Mouse (Mus musculus): ENCODE measurements at regions not wholly inside any gene's neighbourhood (a gene's known extent, or its start where the extent isn't known, plus 50 kb on each side); places are given as distances from the start of the nearest gene placed in this dataset.

GRCm38 (mm10) chr6:100052955-100053795, 234.1 kb downstream of the Rybp start:
- intact Hi-C loops (cut with DNase I), result no loop called here

- intact Hi-C loops (cut with DNase I), result no loop called here
Observed at GRCm38 (mm10) chr6:100052406-100052805, 234.9 kb downstream of the Rybp start.

GRCm38 (mm10) chr6:100049036-100049435, 238.2 kb downstream of the Rybp start:
- intact Hi-C loops (cut with DNase I), result no loop called here

DNA sequence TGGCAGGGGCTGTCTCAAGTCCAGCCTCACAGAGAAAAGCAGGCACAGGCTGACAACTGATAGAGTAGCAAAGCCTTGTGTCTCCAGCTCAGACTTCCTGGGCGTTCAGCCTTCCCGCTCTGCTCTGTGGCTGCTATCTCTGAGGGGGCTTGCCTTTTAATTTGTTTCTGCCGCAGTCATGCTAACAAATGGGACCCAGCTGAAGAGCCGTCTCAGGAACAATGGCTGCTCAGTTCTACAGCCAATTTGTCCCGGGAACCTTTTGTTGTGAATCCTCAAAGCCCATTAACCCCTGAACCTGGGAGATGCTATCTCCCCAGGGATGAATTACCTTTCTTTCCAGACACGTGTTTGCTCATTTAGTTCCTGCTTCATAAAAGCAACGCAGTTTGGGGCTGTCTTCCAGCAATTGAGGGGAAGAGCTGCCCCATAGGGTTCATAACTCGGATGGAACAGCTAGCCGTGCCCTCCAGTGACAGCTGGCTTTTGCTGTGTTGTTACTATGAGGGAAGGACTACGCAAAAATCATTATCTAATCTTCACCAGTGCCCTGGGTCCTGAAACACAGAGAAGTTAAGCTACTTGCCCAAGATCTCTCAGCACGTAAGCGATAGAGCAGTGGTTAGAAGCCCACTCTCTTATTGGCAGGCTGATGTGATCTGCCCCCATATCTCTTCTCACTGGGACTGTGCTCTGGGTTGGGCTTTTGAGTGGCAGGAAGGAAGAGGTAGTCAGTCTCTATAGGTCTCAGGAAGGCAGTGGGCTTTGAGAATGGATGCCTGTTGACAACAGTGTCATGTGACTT, 240.9 kb downstream of the Rybp start:
- intact Hi-C loops (cut with DNase I), result no loop called here

DNA sequence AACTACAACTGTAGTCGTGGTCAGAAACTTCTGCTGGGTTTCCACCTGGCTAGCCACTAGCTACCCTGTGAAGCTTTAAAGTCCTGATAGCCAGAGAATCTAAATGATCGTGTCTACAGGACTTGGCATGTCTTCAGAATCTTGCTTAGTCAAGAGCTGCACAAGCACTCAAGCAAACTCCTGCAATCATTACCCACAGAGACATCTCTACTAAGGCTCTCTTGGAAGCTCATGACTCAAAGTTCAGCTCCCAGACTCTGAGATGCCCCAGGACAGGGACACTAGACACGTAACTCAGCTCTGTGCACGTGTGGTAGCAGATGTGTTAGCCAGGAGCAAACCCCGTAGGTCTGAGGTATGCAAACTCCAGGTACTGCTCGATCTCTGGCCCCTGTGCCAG, 242.2 kb downstream of the Rybp start:
- intact Hi-C loops (cut with DNase I), result no loop called here

- intact Hi-C loops (cut with DNase I), result no loop called here
Observed at GRCm38 (mm10) chr6:100041161-100041560, 246.1 kb downstream of the Rybp start.

DNA sequence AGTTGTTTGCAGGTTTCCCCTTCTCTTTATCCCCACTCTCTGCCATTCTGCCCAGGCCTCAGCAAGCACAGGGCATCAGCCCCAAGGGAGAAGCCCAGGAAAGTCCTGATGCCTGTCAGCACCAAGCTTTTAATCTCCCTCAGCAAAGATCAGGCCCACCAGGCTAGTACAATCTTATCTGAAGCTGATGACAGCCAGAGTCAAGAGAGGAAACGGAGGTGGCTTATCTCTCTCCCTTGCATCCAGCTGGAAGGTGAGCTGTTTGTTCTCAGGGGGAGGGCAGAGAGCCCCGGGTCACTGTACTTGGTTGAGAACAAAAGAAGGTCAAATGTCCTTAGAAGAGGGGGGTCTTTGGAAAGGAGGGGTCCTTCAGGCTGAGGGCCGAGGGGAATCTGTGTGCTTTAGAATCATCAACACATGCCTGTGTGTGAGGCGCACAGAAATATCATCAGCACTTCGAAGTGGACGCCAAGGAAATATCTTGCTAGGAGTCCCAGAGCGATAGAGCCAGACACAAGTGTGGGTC, 246.8 kb downstream of the Rybp start:
- intact Hi-C loops (cut with DNase I), result no loop called here

GRCm38 (mm10) chr6:100032701-100033100, 254.6 kb downstream of the Rybp start:
- intact Hi-C loops (cut with DNase I), result no loop called here

DNA sequence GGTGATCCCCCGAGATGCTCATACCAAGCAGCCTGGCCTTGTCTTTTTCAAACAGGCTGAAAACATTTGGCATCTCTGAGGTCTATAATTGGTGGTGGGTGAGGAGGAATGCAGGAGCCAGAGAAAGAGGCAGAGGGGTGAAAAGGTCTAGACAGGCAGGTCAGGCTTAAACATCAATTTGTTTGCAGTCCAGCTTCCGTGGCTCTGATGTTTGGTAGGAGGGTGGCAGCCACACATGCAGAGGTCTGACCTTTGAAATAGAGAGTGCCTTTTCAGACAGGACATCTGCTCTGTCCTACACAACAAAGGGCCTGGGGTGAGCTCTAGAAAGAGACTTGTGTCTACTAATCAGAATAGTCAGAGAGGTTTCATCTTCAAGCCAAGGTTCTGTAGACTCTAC, 256.8 kb downstream of the Rybp start:
- intact Hi-C loops (cut with DNase I), result no loop called here

GRCm38 (mm10) chr6:100030010-100030409, 257.3 kb downstream of the Rybp start:
- intact Hi-C loops (cut with DNase I), result no loop called here

GRCm38 (mm10) chr6:100027524-100027923, 259.8 kb downstream of the Rybp start:
- intact Hi-C loops (cut with DNase I), result no loop called here

GRCm38 (mm10) chr6:100025531-100025951, 261.7 kb downstream of the Rybp start:
- intact Hi-C loops (cut with DNase I), result no loop called here

GRCm38 (mm10) chr6:100023434-100024095, 263.7 kb downstream of the Rybp start:
- intact Hi-C loops (cut with DNase I), result no loop called here

GRCm38 (mm10) chr6:100019016-100019415, 268.3 kb downstream of the Rybp start:
- intact Hi-C loops (cut with DNase I), result no loop called here

GRCm38 (mm10) chr6:100013949-100014348, 273.3 kb downstream of the Rybp start:
- intact Hi-C loops (cut with DNase I), result no loop called here

DNA sequence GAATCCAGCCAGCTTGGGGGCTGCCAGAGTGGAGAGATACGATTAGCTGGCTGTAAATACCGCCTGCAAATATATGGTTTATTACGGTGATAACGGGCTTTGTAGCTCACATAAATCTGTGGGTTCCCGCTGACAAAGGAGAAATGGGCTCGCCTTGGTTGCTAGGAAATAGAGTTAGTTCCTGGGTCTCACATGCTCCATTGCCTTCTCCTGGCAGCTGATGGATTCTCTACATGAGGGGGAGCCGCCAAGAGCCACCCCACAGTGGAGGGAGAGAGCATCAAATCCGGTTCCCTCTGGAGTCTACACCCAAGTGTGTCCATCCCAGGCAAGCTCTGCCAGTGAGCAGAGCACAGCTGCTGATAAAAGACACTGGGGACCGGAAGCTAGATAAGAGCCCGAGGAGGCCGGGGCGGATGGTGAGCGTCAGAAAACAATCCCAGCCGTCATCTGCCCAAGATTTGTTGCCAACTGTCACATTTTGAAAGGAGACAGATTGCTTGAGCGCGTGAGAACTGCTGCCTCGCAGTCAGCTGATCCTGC, 275.7 kb downstream of the Rybp start:
- intact Hi-C loops (cut with DNase I), result no loop called here

- intact Hi-C loops (cut with DNase I), result no loop called here
Observed at GRCm38 (mm10) chr6:100010954-100011481, 276.3 kb downstream of the Rybp start.

DNA sequence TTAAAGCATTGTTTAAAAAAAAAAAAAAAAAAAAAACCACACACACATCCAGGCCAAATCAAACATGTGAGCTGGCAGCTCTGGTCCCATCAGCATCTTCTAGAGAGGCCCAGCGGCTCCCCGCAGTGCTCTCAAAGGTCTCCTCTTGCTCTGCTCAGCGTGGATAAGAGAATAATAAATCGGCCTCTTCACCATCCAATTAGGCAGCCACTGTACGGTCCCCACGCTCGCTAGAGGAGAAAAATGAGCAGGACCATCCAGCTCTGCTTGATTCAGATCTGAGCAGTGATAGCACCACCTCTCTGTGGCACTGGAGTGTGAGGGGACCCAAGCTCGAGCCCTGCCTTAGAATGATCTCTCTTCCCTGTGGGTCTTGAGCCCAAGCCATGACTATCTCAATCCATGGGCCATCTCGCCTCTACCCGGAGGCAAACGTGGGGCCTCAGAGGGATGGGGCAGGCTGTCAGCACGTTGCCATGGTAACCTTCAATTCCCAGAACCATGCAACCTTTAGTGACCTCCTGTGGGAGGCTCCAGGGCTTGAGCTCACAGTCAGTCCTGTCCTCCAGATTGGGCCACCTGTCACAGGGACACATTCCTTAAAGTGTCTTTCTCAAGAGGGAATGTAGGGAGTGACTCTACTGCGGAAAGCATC, 273.6 kb upstream of the Prok2 start:
- intact Hi-C loops (cut with DNase I), result no loop called here

DNA sequence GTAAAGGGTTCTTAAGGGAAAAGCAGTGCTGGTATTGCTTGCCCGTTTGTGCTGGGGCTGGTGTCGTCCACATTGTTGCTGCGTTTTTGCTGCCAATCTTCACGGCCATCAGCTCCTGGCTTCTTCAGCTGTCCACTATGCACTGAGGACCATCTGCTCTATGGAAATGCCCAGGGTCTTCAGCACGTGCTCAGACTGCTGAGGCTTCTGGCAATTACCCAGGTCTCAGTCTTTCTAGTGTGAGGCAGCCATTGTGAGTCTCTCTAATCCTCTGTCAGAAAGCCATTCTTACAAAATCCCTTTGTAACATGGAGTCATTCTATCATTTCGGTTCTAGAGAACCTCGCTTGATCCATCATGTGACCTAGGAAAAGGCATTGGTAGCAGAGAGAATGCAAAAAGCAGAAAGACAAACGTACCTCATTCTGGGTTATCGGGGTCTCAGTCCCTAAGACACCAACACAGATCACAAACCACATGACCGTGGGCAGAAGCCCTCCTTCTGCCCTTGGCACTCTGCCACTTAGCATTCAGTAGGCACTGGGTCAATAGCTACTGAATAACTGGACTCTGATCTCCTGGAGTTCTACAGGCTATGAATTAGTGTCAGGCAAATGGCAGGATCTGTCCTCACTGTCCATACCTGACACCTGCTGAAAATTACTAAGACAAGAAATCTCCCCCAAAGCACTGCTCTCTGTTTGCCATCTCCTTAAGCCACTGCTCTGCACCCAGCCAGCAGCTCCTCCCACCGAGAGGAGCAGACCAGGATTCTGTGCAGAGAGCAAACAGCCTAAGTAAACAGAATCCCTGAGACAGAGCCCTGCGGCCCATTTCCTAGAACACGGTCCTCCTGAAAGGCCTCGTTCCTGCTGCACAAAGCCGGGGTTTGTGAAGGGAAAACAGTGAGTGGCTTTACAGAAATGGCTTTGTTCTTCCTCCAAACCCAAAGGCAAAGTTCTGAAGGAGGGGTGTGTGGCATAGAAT, 270.1 kb upstream of the Prok2 start:
- intact Hi-C loops (cut with DNase I), result no loop called here
